Mouse (Mus musculus) heart, embryonic 10.5 days (tissue): ENCODE results near the gene Bex3. TPM values are rescaled to one million over a fixed set of nuclear protein-coding genes. Genes with fewer than 3 reads are reported as not detected.
"Not testable (repeated sequence)": the region's sequence is repeated elsewhere in the genome, so short reads cannot be mapped to it uniquely, and the experiment has no call there.

Experiments
- DNase-seq: peaks from one replicate; pipeline ENCODE4 v3.0.0-alpha.2; 2017; ENCODE audit warnings: low spot score
- H3K27ac ChIP-seq: fragments of 300-500 bp; sonication (generic); 2 replicates; pipeline ENCODE4 v1.5.1; 2016; ENCODE audit warnings: mild to moderate bottlenecking
- H3K27me3 ChIP-seq: fragments of 300-500 bp; sonication (generic); 2 replicates; pipeline ENCODE4 v1.6.1; 2016; ENCODE audit warnings: mild to moderate bottlenecking; ENCODE audit not compliant: poor library complexity, insufficient read depth, severe bottlenecking
- H3K36me3 ChIP-seq: fragments of 300-500 bp; sonication (generic); 2 replicates; pipeline ENCODE4 v1.6.1; 2016; ENCODE audit warnings: mild to moderate bottlenecking, moderate library complexity
- H3K4me1 ChIP-seq: fragments of 300-500 bp; sonication (generic); 2 replicates; pipeline ENCODE4 v1.6.1; 2016; ENCODE audit warnings: mild to moderate bottlenecking
- H3K4me3 ChIP-seq: fragments of 300-500 bp; sonication (generic); 2 replicates; pipeline ENCODE4 v1.5.1; 2016; ENCODE audit warnings: mild to moderate bottlenecking, moderate library complexity
- H3K9me3 ChIP-seq: fragments of 300-500 bp; sonication (generic); 2 replicates; pipeline ENCODE4 v1.6.1; 2016; ENCODE audit warnings: mild to moderate bottlenecking, moderate library complexity
- WGBS: fragments of 180-500 bp; shearing (Covaris S2); methylation state at CpG from one replicate; pipeline ENCODE4 v1.1.7; 2016; 5-methylcytosine and 5-hydroxymethylcytosine counted together
- polyA plus RNA-seq: library from polyadenylated mRNA; unstranded; fragments of >200 nt; fragmentation: Nextera tagmentation; extraction: Ambion mirVana; gene quantifications from 2 replicates; pipeline ENCODE4 v1.2.1, GENCODE M21; 2016

Bex3 gene
- polyA plus RNA-seq, result 809 and 1,033 TPM in 2 replicates

DNA sequence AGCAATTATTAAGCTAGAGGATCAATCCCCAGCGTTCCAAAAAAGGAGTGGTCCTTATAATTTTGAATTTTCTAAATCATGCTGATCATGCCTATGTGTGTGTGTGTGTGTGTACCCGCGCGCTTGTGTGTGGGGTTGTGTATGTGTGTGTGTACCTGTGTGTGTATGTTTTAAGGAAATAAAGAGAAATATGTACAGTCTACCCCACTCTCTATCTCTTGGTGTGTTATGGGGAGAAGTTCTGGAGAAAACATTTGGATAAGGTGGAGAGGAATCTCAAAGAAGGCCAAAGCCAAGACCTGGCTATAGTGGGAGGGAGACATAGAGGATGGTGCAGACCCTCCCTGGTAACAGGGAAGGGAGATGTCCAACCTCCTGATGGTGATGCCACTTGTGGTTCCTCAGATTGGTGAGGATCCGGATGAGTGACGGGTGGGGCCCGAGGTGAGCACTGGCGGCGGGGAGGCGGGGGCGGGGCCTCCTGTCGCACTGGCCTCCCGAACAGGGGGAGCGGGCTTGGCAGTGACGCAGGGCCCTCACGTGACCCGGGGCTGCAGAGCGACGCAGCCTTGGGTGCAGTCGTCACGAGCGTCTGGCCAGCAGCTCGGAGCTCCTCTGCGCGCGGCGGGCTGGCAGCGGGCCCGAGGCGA is at the start of gene Bex3:
Bex3 (plus strand) TSS at position 511 of the 650 bp plus-strand sequence.
- Histone ChIP-seq H3K4me3 (peak within 1 kb of the TSS; percentile 57), H3K27ac (peak within 1 kb of the TSS; percentile 79)
- DNase-seq, H3K9me3 ChIP-seq, H3K4me1 ChIP-seq, H3K36me3 ChIP-seq, H3K27me3 ChIP-seq: not testable (repeated sequence)
- 77% methylated on average over 4 of the region's 30 CpGs for whole genome bisulfite sequencing

DNA sequence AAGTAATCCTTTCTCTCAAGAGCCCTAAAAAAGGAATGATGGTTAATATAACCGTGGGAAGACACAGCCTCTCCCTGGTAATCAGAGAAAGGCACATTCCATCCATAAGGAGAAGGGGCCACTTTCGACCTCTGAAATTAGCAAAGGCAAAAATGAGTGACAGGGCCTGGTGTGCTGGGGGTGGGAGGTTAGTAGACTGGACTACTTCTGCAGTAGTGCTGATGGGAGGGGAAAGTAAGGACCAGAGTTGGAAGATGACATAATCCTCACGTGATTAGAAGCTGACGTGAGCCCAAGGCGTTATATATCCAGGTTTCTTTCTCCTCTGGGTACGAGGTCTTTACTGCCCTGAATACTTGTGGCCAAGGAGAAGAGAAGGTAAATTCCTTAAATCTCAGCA is 46.3 kb upstream of the Bex3 start:
- 45% methylated on average over 6 of the region's 6 CpGs for WGBS
- Histone ChIP-seq H3K9me3 (no peaks in the 10 kb centered on the region), H3K27me3 (no peaks in the 10 kb centered on the region), H3K36me3 (no peaks in the 10 kb centered on the region), H3K4me1 (no peaks in the 10 kb centered on the region), H3K27ac (no peak overlapping the region), H3K4me3 (no peak overlapping the region)
- DNase-seq, result no peak

DNA sequence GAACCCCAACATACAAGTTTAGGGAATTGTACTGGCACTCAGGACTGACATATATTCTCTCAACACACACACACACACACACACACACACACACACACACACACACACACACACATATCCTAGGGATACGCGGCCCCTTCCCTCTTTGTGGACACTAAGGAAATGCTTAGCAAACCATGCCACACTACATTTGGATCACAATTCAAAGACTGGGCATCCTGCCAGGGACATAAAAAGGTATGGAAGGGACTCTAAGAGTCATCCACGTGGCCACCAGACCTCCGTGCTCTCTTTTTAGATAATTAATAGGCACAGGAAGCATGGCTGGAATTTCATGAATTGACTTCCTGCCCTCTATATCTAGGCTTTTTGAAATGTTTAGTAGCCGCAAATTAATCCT is 42.3 kb upstream of the Bex3 start:
- Histone ChIP-seq H3K4me3 (no peak overlapping the region), H3K27me3 (no peaks in the 10 kb centered on the region), H3K36me3 (no peaks in the 10 kb centered on the region), H3K4me1 (no peaks in the 10 kb centered on the region), H3K9me3 (no peaks in the 10 kb centered on the region), H3K27ac (no peak overlapping the region)
- 68% methylated on average over 5 of the region's 5 CpGs for WGBS
- DNase-seq, result no peak

DNA sequence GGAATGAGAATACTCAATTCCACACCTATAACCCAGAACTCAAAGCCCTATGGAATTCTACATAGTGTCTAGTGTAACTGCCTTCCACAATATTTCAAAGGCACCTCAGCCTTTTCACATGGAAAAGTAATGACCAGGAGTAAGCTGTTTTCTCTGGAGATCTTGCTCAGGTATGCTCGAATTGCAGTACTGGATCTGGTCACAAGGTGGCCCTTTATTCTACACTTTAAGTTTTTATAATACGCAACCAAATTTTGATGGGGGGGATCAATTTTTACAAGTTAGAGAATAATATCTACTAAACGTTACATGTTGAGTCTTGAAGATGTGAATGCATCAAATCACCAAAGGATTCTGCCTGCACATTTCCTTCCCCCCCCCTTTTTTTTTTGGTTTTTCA is 31.9 kb upstream of the Bex3 start:
- Histone ChIP-seq H3K4me1 (no peaks in the 10 kb centered on the region), H3K9me3 (no peaks in the 10 kb centered on the region), H3K27ac (no peak overlapping the region), H3K4me3 (no peak overlapping the region), H3K27me3 (no peaks in the 10 kb centered on the region), H3K36me3 (no peaks in the 10 kb centered on the region)
- DNase-seq, result no peak
- WGBS, result 53% methylated on average over 3 of the region's 3 CpGs

DNA sequence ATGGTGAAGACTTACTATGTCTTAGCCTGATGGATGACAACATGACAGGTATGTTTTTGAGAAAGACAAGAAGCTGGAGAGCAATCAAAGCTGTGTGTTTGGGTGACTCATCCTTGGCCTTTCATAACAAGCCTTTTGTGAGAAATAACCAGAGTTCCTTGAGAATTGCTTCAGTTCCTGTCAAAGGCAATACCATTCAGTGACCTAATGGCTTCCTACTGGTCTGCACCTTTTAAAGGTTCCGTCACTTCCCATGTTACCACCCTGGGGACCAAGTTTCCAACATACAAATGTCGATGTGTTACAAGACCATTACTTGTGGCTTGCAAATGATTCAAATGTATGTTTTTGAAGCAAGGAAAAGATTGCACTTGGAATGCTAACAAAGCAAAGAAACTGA is 26.9 kb upstream of the Bex3 start:
- Histone ChIP-seq H3K27ac (no peak overlapping the region), H3K4me1 (no peaks in the 10 kb centered on the region), H3K9me3 (no peaks in the 10 kb centered on the region), H3K27me3 (no peaks in the 10 kb centered on the region), H3K4me3 (no peak overlapping the region), H3K36me3 (peaks cover 12% of the 10 kb centered on the region; the same call in 1 of the 2 replicates)
- 74% methylated on average over 2 of the region's 2 CpGs for WGBS
- no peak for DNase-seq

DNA sequence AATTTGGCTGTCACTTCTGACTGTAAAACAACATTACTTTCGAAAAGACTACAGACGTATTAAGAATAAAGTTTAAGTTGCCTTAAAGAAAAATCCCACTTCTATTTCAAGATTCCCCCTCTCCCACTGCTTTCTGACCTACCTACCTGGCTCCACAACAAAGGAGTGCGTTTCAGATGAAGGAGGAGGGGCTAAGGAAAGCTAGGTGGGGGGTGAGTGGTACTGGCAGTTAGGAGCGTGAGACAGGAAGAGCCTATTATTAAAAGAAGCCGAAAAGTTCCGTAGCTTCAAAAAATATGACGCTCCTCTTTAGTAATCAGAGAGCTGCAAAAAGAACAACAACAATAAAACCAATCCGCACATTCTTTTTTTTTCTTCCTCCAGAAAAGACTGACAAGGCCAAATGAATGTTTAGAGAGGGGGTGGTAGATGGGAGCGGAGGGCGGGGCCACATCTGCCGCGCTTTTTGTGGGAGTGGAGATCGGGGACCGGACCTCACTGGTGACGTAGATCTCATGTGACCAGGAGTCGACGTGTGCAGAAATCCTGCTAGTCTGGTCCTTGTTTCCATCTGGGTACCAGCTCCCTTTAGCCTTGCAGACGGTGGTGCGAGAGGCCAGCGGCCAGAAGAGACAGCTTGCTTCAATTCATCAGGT is 25.4 kb upstream of the Bex3 start, which contains the start of gene Tceal9:
Tceal9 (plus strand) TSS at position 506 of the 656 bp plus-strand sequence.
- Histone ChIP-seq H3K27me3 (no peaks in the 10 kb centered on the region), H3K36me3 (peaks cover 12% of the 10 kb centered on the region; the same call in 1 of the 2 replicates), H3K4me3 (peak within 1 kb of the TSS; percentile 64), H3K9me3 (no peaks in the 10 kb centered on the region), H3K4me1 (no peaks in the 10 kb centered on the region), H3K27ac (peak within 1 kb of the TSS; percentile 91)
- peak; percentile 94 for DNase-seq
- 24% methylated on average over 20 of the region's 20 CpGs for WGBS

DNA sequence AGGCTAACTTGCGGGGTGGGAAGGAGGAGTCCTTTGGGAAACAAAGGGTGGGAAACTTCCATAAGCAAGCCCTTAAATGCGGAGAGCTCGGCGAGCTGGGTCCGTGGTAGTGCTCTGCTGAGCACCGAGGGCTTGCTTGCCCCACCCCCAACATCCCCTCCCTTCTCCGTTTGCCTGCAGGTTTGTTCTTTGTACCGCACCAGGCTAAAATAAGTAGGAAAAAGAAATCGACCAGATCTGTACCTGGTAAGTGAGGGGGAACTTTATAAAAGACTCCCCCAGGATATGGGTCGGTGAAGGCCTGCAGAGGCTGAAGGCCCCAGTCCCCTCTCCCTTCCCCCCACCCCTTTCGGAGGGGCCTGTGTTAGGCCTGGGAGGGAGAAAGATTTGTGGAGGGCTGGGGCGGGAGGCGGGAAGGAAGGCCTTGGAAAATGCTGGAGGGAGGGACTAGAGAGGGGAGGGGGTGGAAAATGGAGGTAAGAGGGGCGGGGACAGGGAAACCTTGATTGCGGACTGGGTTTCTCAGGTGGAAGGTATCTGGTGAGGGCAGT is 24.5 kb upstream of the Bex3 start:
- Histone ChIP-seq H3K27me3 (no peaks in the 10 kb centered on the region), H3K9me3 (no peaks in the 10 kb centered on the region), H3K4me3 (peak overlapping the region; percentile 64), H3K36me3 (peaks cover 12% of the 10 kb centered on the region; the same call in 1 of the 2 replicates), H3K27ac (peak overlapping the region; percentile 91), H3K4me1 (no peaks in the 10 kb centered on the region)
- DNase-seq, result no peak
- 15% methylated on average over 15 of the region's 15 CpGs for WGBS

DNA sequence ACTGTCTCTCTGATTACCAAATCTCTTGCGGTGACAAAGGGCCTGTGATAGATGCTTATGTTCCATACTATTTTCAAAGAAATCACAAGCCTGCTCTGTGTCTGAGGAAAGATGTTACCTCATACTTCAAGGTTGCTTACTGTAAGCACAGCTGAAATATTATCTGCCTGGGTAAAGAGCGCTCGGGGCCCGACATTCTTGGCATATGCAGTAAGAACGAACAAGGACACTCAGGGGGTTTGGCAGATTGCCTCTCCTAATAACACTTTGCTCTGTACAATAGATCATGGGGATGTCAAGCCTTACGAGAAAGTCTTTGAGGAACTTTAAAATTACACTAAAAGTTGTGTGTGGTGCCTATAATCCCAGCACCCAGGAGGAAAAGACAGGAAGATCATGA is 21.2 kb upstream of the Bex3 start:
- no peak overlapping the region for H3K4me3 ChIP-seq
- no peaks in the 10 kb centered on the region for H3K27me3 ChIP-seq
- no peak for DNase-seq
- H3K27ac ChIP-seq, result no peak overlapping the region
- H3K4me1 ChIP-seq, result 0 out of 2 replicates have a peak, but pooled peaks cover 4% of the 10 kb centered on the region
- peaks cover 12% of the 10 kb centered on the region; the same call in 1 of the 2 replicates for H3K36me3 ChIP-seq
- WGBS, result 52% methylated on average over 6 of the region's 6 CpGs
- H3K9me3 ChIP-seq, result no peaks in the 10 kb centered on the region

DNA sequence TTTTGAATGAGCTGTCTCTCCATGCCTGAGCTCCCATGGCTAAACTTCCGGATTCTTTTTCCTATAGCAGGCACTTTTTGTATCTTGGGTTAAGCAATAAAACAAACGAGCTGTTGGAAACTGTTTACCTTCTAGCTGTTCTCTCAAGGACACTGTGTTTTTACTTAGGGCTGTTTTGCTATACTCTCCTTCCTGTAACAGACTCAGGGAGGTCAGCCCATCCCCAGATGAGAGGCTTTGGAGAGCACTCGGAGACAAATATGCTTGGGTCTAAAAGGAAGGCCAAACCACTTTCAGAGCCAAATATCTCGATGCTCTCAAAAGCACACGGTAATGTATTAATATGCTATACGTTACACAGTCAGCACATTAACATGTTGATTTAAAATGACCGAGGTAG is 20.4 kb upstream of the Bex3 start:
- DNase-seq, result no peak
- H3K9me3 ChIP-seq, result no peaks in the 10 kb centered on the region
- no peak overlapping the region for H3K27ac ChIP-seq
- WGBS, result 79% methylated on average over 7 of the region's 7 CpGs
- H3K4me1 ChIP-seq, result 0 out of 2 replicates have a peak, but pooled peaks cover 4% of the 10 kb centered on the region
- H3K27me3 ChIP-seq, result no peaks in the 10 kb centered on the region
- H3K4me3 ChIP-seq, result no peak overlapping the region
- peaks cover 12% of the 10 kb centered on the region; the same call in 1 of the 2 replicates for H3K36me3 ChIP-seq

DNA sequence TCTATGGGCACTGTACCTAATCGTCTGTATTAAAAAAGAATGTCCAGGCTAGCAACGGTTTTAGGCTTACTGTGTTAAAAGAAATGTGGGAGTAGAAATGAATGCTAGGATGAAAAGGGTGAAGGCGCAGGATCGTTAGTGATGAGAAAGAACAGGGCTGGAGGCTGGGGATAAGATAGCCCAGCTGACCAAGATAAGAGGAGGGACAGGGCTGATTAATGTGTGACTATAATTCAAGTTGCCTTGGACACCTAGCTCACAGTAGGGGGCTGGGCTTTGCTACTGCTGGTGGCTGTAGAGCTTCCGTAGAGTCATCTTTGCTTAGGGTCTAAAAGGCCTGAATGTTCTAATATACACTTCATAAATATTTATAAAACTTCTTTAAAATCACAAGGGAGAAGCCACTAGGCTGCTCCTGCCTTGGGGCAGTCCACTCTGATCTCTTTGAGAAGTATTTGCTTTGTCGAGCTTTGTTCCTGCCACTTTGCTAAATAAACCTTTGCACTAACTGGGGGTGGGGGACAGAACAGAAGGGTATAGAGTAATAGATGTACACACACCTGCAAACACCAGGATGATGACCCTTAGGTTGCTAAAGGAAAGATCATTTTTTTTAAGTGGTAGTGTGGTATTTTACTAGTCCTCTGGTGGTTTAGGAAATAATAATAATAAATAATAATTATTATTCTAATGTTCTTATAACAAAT is 17.9 kb upstream of the Bex3 start:
- no peak for DNase-seq
- Histone ChIP-seq H3K4me1 (0 out of 2 replicates have a peak, but pooled peaks cover 4% of the 10 kb centered on the region), H3K9me3 (no peaks in the 10 kb centered on the region), H3K4me3 (no peak overlapping the region), H3K27me3 (no peaks in the 10 kb centered on the region), H3K27ac (no peak overlapping the region), H3K36me3 (peaks cover 8% of the 10 kb centered on the region; the same call in 1 of the 2 replicates)
- WGBS, result 40% methylated on average over 6 of the region's 6 CpGs

DNA sequence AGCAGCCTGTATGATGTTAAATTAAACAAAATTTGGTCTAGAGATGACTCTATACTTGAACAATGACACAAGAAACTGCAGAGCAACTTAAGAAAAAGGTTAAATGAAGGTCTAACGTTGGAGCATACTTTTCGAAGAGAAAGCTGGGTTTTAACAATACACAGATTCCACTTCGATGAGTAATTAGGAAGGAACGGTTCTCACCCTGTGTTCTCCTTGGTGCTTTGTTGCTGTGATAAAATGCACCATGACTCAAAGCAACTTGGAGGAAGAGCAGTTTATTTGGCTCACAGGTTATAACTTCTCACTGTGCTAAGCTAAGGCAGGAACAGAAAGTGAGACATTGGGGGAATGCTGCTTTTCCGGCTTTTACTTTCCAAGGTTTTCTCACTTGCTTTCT is 2.3 kb upstream of the Bex3 start:
- Histone ChIP-seq H3K9me3 (no peaks in the 10 kb centered on the region), H3K36me3 (peaks cover 6% of the 10 kb centered on the region; the same call in 1 of the 2 replicates), H3K27ac (no peak overlapping the region), H3K27me3 (no peaks in the 10 kb centered on the region), H3K4me3 (no peak overlapping the region), H3K4me1 (peaks cover 5% of the 10 kb centered on the region; the same call in 1 of the 2 replicates)
- DNase-seq, result no peak
- WGBS, result 68% methylated on average over 5 of the region's 5 CpGs

DNA sequence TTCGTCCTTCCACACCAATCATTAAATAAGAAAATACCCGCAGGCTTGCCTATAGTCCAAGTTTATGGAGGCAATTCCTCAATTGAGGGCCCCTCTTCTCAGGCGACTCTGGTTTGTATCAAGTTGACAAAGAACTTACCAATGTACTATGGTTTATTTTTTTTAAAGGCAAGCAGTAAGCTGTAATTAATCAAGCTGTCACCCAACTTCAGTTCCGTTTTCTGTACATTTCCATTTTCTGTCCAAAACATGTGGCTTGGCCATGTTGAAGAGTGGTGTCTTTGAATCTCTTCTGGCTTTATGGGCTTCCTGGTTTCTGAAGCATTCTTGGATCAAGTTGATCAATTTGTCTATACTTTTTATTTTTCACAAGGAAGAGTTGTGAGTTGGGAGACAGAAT is 1.9 kb upstream of the Bex3 start:
- no peak for DNase-seq
- H3K27ac ChIP-seq, result no peak overlapping the region
- WGBS, result 51% methylated on average over 4 of the region's 4 CpGs
- no peaks in the 10 kb centered on the region for H3K27me3 ChIP-seq
- no peaks in the 10 kb centered on the region for H3K9me3 ChIP-seq
- peaks cover 5% of the 10 kb centered on the region; the same call in 1 of the 2 replicates for H3K4me1 ChIP-seq
- H3K4me3 ChIP-seq, result no peak overlapping the region
- H3K36me3 ChIP-seq, result peaks cover 6% of the 10 kb centered on the region; the same call in 1 of the 2 replicates
